Mouse (Mus musculus) kidney, adult 11 months (tissue): ENCODE measurements at regions not wholly inside any gene's neighbourhood (a gene's known extent, or its start where the extent isn't known, plus 50 kb on each side); places are given as distances from the start of the nearest gene placed in this dataset.
A peak's percentile ranks its signal among the peaks of the same experiment; 100 is the strongest.
"Not testable (repeated sequence)": the region's sequence is repeated elsewhere in the genome, so short reads cannot be mapped to it uniquely, and the experiment has no call there.

Experiments
- DNase-seq: peaks from one replicate; pipeline ENCODE4 v3.0.0; 2022

GRCm38 (mm10) chr10:27761402-27761801 is 141.8 kb upstream of the Lama2 start:
- no peak for DNase-seq

GRCm38 (mm10) chr10:27802368-27802767 is 182.8 kb upstream of the Lama2 start:
- no peak for DNase-seq

GRCm38 (mm10) chr10:27809539-27809938 is 190.0 kb upstream of the Lama2 start:
- no peak for DNase-seq

GRCm38 (mm10) chr10:27825671-27826070 is 206.1 kb upstream of the Lama2 start:
- not testable (repeated sequence) for DNase-seq

GRCm38 (mm10) chr10:27828346-27828745 is 208.8 kb upstream of the Lama2 start:
- no peak for DNase-seq

- DNase-seq, result no peak
Observed at GRCm38 (mm10) chr10:27838666-27839065, 219.1 kb upstream of the Lama2 start.

GRCm38 (mm10) chr10:27841042-27841709 is 221.6 kb upstream of the Lama2 start:
- no peak for DNase-seq

GRCm38 (mm10) chr10:27843010-27843409 is 223.5 kb upstream of the Lama2 start:
- no peak for DNase-seq

- DNase-seq, result no peak
Observed at GRCm38 (mm10) chr10:27863625-27864024, 211.0 kb upstream of the Ptprk start.

GRCm38 (mm10) chr10:27880867-27881266 is 193.8 kb upstream of the Ptprk start:
- no peak for DNase-seq

- no peak for DNase-seq
Observed at GRCm38 (mm10) chr10:27891778-27892512, 182.7 kb upstream of the Ptprk start.

- DNase-seq, result no peak
Observed at GRCm38 (mm10) chr10:27916406-27916805, 158.2 kb upstream of the Ptprk start.

- no peak for DNase-seq
Observed at GRCm38 (mm10) chr10:27927266-27927665, 147.4 kb upstream of the Ptprk start.

- peak; percentile 56 for DNase-seq
Observed at GRCm38 (mm10) chr10:27942136-27942535, 132.5 kb upstream of the Ptprk start.

GRCm38 (mm10) chr10:27949127-27949526 is 125.5 kb upstream of the Ptprk start:
- DNase-seq, result no peak

GRCm38 (mm10) chr10:27968202-27968601 is 106.4 kb upstream of the Ptprk start:
- no peak for DNase-seq

GRCm38 (mm10) chr10:27984047-27984446 is 90.6 kb upstream of the Ptprk start:
- no peak for DNase-seq

- no peak for DNase-seq
Observed at GRCm38 (mm10) chr10:27985068-27985467, 89.6 kb upstream of the Ptprk start.

- DNase-seq, result no peak
Observed at GRCm38 (mm10) chr10:27987026-27987425, 87.6 kb upstream of the Ptprk start.

GRCm38 (mm10) chr10:27988066-27988465 is 86.6 kb upstream of the Ptprk start:
- no peak for DNase-seq

GRCm38 (mm10) chr10:27990359-27991056 is 84.1 kb upstream of the Ptprk start:
- no peak for DNase-seq

GRCm38 (mm10) chr10:27991057-27991365 is 83.6 kb upstream of the Ptprk start:
- DNase-seq, result no peak

GRCm38 (mm10) chr10:27994376-27995034 is 80.1 kb upstream of the Ptprk start:
- no peak for DNase-seq

- no peak for DNase-seq
Observed at GRCm38 (mm10) chr10:27995035-27995399, 79.6 kb upstream of the Ptprk start.
